Mouse (Mus musculus) forebrain, embryonic 16.5 days (tissue): ENCODE results near the gene Myh9. TPM values are rescaled to one million over a fixed set of nuclear protein-coding genes. Genes with fewer than 3 reads are reported as not detected.

Experiments
- ATAC-seq: fragments of 200-750 bp; cut with Nextera tagmentation; 2 replicates; pipeline ENCODE4 v1.8.0; 2017; ENCODE audit warnings: mild to moderate bottlenecking, moderate library complexity
- H3K27ac ChIP-seq: fragments of 300-500 bp; sonication (generic); 2 replicates; pipeline ENCODE4 v1.5.1; 2014; ENCODE audit warnings: low read length, control low read depth
- H3K27me3 ChIP-seq: fragments of 300-500 bp; sonication (generic); replicated peaks from 2 replicates; pipeline ENCODE4 v1.6.1; 2014; ENCODE audit warnings: low read length; ENCODE audit not compliant: control insufficient read depth, insufficient read depth
- H3K36me3 ChIP-seq: fragments of 300-500 bp; sonication (generic); 2 replicates; pipeline ENCODE4 v1.6.1; 2014; ENCODE audit not compliant: control insufficient read depth, insufficient read depth
- H3K4me1 ChIP-seq: fragments of 300-500 bp; sonication (generic); replicated peaks from 2 replicates; pipeline ENCODE4 v1.6.1; 2014; ENCODE audit warnings: low read length; ENCODE audit not compliant: control insufficient read depth, insufficient read depth
- H3K4me2 ChIP-seq: fragments of 300-500 bp; sonication (generic); 2 replicates; pipeline ENCODE4 v1.6.1; 2014; ENCODE audit warnings: mild to moderate bottlenecking, low read length, control low read depth
- H3K4me3 ChIP-seq: fragments of 300-500 bp; sonication (generic); replicated peaks from 2 replicates; pipeline ENCODE4 v1.5.1; 2014; ENCODE audit warnings: mild to moderate bottlenecking, low read length, control low read depth
- H3K9ac ChIP-seq: fragments of 300-500 bp; sonication (generic); replicated peaks from 2 replicates; pipeline ENCODE4 v1.6.1; 2014; ENCODE audit warnings: low read depth, low read length, control low read depth
- H3K9me3 ChIP-seq: fragments of 300-500 bp; sonication (generic); 2 replicates; pipeline ENCODE4 v1.6.1; 2016; ENCODE audit warnings: low read length; ENCODE audit not compliant: control insufficient read depth
- WGBS: fragments of 180-500 bp; shearing (Covaris S2); extraction: QIAGEN DNeasy Blood & Tissue Kit; methylation state at CpG from one replicate; pipeline ENCODE4 v1.1.7; 2014; 5-methylcytosine and 5-hydroxymethylcytosine counted together
- polyA plus RNA-seq: library from polyadenylated mRNA; unstranded; fragments of >200 nt; fragmentation: Nextera tagmentation; extraction: Ambion mirVana; gene quantifications from 2 replicates; pipeline ENCODE4 v1.2.1, GENCODE M21; 2015

Myh9 gene
- polyA plus RNA-seq, 1 experiment from 2014 or later, result 13.6 TPM

GRCm38 (mm10) chr15:77860081-77860665 lies 18.2 kb upstream of the Myh9 start:
- H3K9me3 ChIP-seq, result no peaks in the 10 kb centered on the region
- 10% methylated on average over 1 of the region's 1 CpGs for WGBS
- no peak overlapping the region for H3K9ac ChIP-seq
- peaks cover 4% of the 10 kb centered on the region; the same call in 1 of the 2 replicates for H3K4me1 ChIP-seq
- no peaks in the 10 kb centered on the region for H3K36me3 ChIP-seq
- H3K4me2 ChIP-seq, result no peak overlapping the region
- no peaks in the 10 kb centered on the region for H3K27me3 ChIP-seq
- no peak for ATAC-seq
- H3K4me3 ChIP-seq, result no peak overlapping the region
- no peak overlapping the region for H3K27ac ChIP-seq

- ATAC-seq, result peak; percentile 82
- H3K4me1 ChIP-seq, result peaks cover 4% of the 10 kb centered on the region; the same call in 1 of the 2 replicates
- no peaks in the 10 kb centered on the region for H3K9me3 ChIP-seq
- peak overlapping the region; percentile 87 for H3K4me2 ChIP-seq
- no peaks in the 10 kb centered on the region for H3K27me3 ChIP-seq
- WGBS, result 1% methylated on average over 28 of the region's 28 CpGs
- H3K9ac ChIP-seq, result peak overlapping the region; percentile 64
- no peak overlapping the region for H3K27ac ChIP-seq
- H3K36me3 ChIP-seq, result no peaks in the 10 kb centered on the region
- peak overlapping the region; percentile 65 for H3K4me3 ChIP-seq
These were observed 15.7 kb upstream of the Myh9 start for GRCm38 (mm10) chr15:77857662-77858156.

- H3K9me3 ChIP-seq, result no peaks in the 10 kb centered on the region
- WGBS, result 83% methylated on average over 5 of the region's 5 CpGs
These were observed 14.6 kb upstream of the Myh9 start for GRCm38 (mm10) chr15:77856541-77856940.

GRCm38 (mm10) chr15:77855301-77855700 lies 13.3 kb upstream of the Myh9 start:
- H3K4me3 ChIP-seq, result no peak overlapping the region
- H3K27me3 ChIP-seq, result no peaks in the 10 kb centered on the region
- no peak overlapping the region for H3K9ac ChIP-seq
- H3K4me1 ChIP-seq, result peaks cover 4% of the 10 kb centered on the region; the same call in 1 of the 2 replicates
- no peaks in the 10 kb centered on the region for H3K36me3 ChIP-seq
- no peaks in the 10 kb centered on the region for H3K9me3 ChIP-seq
- 61% methylated on average over 8 of the region's 8 CpGs for WGBS
- no peak overlapping the region for H3K4me2 ChIP-seq
- no peak overlapping the region for H3K27ac ChIP-seq
- no peak for ATAC-seq

More at GRCm38 (mm10) chr15:77856541-77856940, 14.6 kb upstream of the Myh9 start:
- H3K4me2 ChIP-seq, result no peak overlapping the region
- H3K27me3 ChIP-seq, result no peaks in the 10 kb centered on the region
- ATAC-seq, result no peak
- no peak overlapping the region for H3K4me3 ChIP-seq
- no peak overlapping the region for H3K9ac ChIP-seq
- no peaks in the 10 kb centered on the region for H3K36me3 ChIP-seq
- no peak overlapping the region for H3K27ac ChIP-seq
- peaks cover 4% of the 10 kb centered on the region; the same call in 1 of the 2 replicates for H3K4me1 ChIP-seq

GRCm38 (mm10) chr15:77852001-77852400 lies 10.0 kb upstream of the Myh9 start:
- no peak overlapping the region for H3K4me3 ChIP-seq
- no peak overlapping the region for H3K27ac ChIP-seq
- no peaks in the 10 kb centered on the region for H3K36me3 ChIP-seq
- ATAC-seq, result no peak
- H3K4me2 ChIP-seq, result no peak overlapping the region
- H3K27me3 ChIP-seq, result no peaks in the 10 kb centered on the region
- H3K4me1 ChIP-seq, result no peaks in the 10 kb centered on the region
- 91% methylated on average over 2 of the region's 2 CpGs for WGBS
- H3K9me3 ChIP-seq, result no peaks in the 10 kb centered on the region
- no peak overlapping the region for H3K9ac ChIP-seq

- Histone ChIP-seq H3K27me3 (no peaks in the 10 kb centered on the region), H3K4me2 (no peak overlapping the region), H3K4me1 (no peaks in the 10 kb centered on the region), H3K4me3 (no peak overlapping the region), H3K9me3 (no peaks in the 10 kb centered on the region), H3K27ac (no peak overlapping the region), H3K36me3 (no peaks in the 10 kb centered on the region), H3K9ac (no peak overlapping the region)
- WGBS, result 44% methylated on average over 3 of the region's 3 CpGs
- no peak for ATAC-seq
These were observed 9.2 kb upstream of the Myh9 start for GRCm38 (mm10) chr15:77851136-77851535.

- Histone ChIP-seq H3K9ac (no peak overlapping the region), H3K4me3 (no peak overlapping the region), H3K4me2 (no peak overlapping the region), H3K36me3 (no peaks in the 10 kb centered on the region), H3K4me1 (no peaks in the 10 kb centered on the region), H3K27ac (no peak overlapping the region), H3K27me3 (no peaks in the 10 kb centered on the region), H3K9me3 (no peaks in the 10 kb centered on the region)
- 81% methylated on average over 9 of the region's 9 CpGs for WGBS
- ATAC-seq, result no peak
These were observed 7.7 kb upstream of the Myh9 start for GRCm38 (mm10) chr15:77849572-77850229.

- Histone ChIP-seq H3K4me2 (no peak overlapping the region), H3K36me3 (no peaks in the 10 kb centered on the region), H3K9me3 (no peaks in the 10 kb centered on the region), H3K4me3 (no peak overlapping the region), H3K9ac (no peak overlapping the region), H3K27me3 (no peaks in the 10 kb centered on the region), H3K4me1 (no peaks in the 10 kb centered on the region), H3K27ac (no peak overlapping the region)
- 60% methylated on average over 5 of the region's 5 CpGs for WGBS
- ATAC-seq, result no peak
These were observed 7.1 kb upstream of the Myh9 start for GRCm38 (mm10) chr15:77849039-77849436.

- no peaks in the 10 kb centered on the region for H3K27me3 ChIP-seq
- no peak overlapping the region for H3K27ac ChIP-seq
- 84% methylated on average over 16 of the region's 16 CpGs for WGBS
- H3K9me3 ChIP-seq, result no peaks in the 10 kb centered on the region
- H3K4me2 ChIP-seq, result no peak overlapping the region
- H3K4me1 ChIP-seq, result no peaks in the 10 kb centered on the region
- no peak for ATAC-seq
- no peaks in the 10 kb centered on the region for H3K36me3 ChIP-seq
- H3K4me3 ChIP-seq, result no peak overlapping the region
- H3K9ac ChIP-seq, result no peak overlapping the region
These were observed 6.6 kb upstream of the Myh9 start for GRCm38 (mm10) chr15:77848415-77849038.
